Mouse (Mus musculus): Measurements from ENCODE around the gene Gapvd1. TPM values are rescaled to one million over a fixed set of nuclear protein-coding genes. Genes with fewer than 3 reads are reported as not detected.

Gene Gapvd1
- polyA plus RNA-seq, 1 experiment from 2014 or later: 80.1 TPM

- no peak overlapping the region for H3K4me3 ChIP-seq (ENCODE audit: low read depth, low read length)
- whole genome bisulfite sequencing: 61% methylated on average over 17 of the region's 17 CpGs
- H3K27ac ChIP-seq (ENCODE audit: low read depth): peak overlapping the region; percentile 76
- no peak for DNase-seq (ENCODE audit: low spot score)
- H3K27me3 ChIP-seq (replicated peaks; ENCODE audit: control insufficient read depth, insufficient read depth, low read length): no peaks in the 10 kb centered on the region
- H3K4me2 ChIP-seq (ENCODE audit: low read length): no peak overlapping the region
- H3K9me3 ChIP-seq (ENCODE audit: control insufficient read depth, low read length): no peaks in the 10 kb centered on the region
- no peak overlapping the region for H3K9ac ChIP-seq (ENCODE audit: low read length)
- H3K36me3 ChIP-seq (ENCODE audit: control insufficient read depth, insufficient read depth, low read length): 0 out of 2 replicates have a peak, but pooled peaks cover 8% of the 10 kb centered on the region
- 0 out of 2 replicates have a peak, but pooled peaks have one; percentile 62 for ATAC-seq (replicated peaks; ENCODE audit: low FRiP score, low TSS enrichment, low read depth)
- H3K4me1 ChIP-seq (replicated peaks; ENCODE audit: control insufficient read depth, insufficient read depth, low read length): peaks cover 27% of the 10 kb centered on the region
These were observed 127.5 kb downstream of the Gapvd1 start for GRCm38 (mm10) chr2:34627328-34628226.

Other genes with a start within 250 kb of the Gapvd1 start
- gene Hspa5, start 16.7 kb upstream of the Gapvd1 start, polyA plus RNA-seq (2014; fragmentation: Nextera tagmentation; extraction: Ambion mirVana): 780 and 861 TPM in 2 replicates
- 48.8 and 51.0 TPM in 2 replicates for gene Rabepk, start 44.7 kb upstream of the Gapvd1 start, polyA plus RNA-seq (2014; fragmentation: Nextera tagmentation; extraction: Ambion mirVana)
- gene Fbxw2, start 71.1 kb upstream of the Gapvd1 start, polyA plus RNA-seq (2014; fragmentation: Nextera tagmentation; extraction: Ambion mirVana): 61.4 and 62.2 TPM in 2 replicates
- not detected in 2 replicates for gene Gm34653, start 77.8 kb upstream of the Gapvd1 start, polyA plus RNA-seq (2014; fragmentation: Nextera tagmentation; extraction: Ambion mirVana)
- 2.2 and 2.8 TPM in 2 replicates for gene Cutal, start 119.2 kb upstream of the Gapvd1 start, polyA plus RNA-seq (2014; fragmentation: Nextera tagmentation; extraction: Ambion mirVana)
- gene Psmd5, start 119.7 kb upstream of the Gapvd1 start, polyA plus RNA-seq (2014; fragmentation: Nextera tagmentation; extraction: Ambion mirVana): 111 and 113 TPM in 2 replicates
- 7.8 and 8.3 TPM in 2 replicates for gene Phf19, start 158.8 kb upstream of the Gapvd1 start, polyA plus RNA-seq (2014; fragmentation: Nextera tagmentation; extraction: Ambion mirVana)
- gene Traf1, start 206.5 kb upstream of the Gapvd1 start, polyA plus RNA-seq (2014; fragmentation: Nextera tagmentation; extraction: Ambion mirVana): 1.7 and 2.4 TPM in 2 replicates

Measured in intestine, embryonic 14.5 days (tissue).